Mouse (Mus musculus) olfactory bulb, adult 2 months (tissue): Measurements from ENCODE around the gene Gdf15. TPM values are rescaled to one million over a fixed set of nuclear protein-coding genes. Genes with fewer than 3 reads are reported as not detected.

ENCODE experiments used
- H3K27ac ChIP-seq: fragments of 200-500 bp; 2 replicates; pipeline ENCODE4 v1.5.1; 2012; ENCODE audit warnings: low read depth, low read length; ENCODE audit not compliant: insufficient read depth
- H3K4me1 ChIP-seq: fragments of 200-500 bp; 2 replicates; pipeline ENCODE4 v1.6.1; 2012; ENCODE audit warnings: low read length; ENCODE audit not compliant: control insufficient read depth, insufficient read depth
- H3K4me3 ChIP-seq: fragments of 200-500 bp; 2 replicates; pipeline ENCODE4 v1.5.1; 2012; ENCODE audit warnings: mild to moderate bottlenecking, low read depth, low read length, moderate library complexity; ENCODE audit not compliant: insufficient read depth
- CTCF ChIP-seq: fragments of 200-500 bp; IDR thresholded peaks from 2 replicates; pipeline ENCODE4 v1.5.1; 2012; ENCODE audit warnings: low read depth, mild to moderate bottlenecking, low read length, moderate library complexity; ENCODE audit not compliant: insufficient read depth
- POLR2A ChIP-seq: fragments of 200-500 bp; IDR thresholded peaks from 2 replicates; pipeline ENCODE4 v1.6.1; 2012; ENCODE audit warnings: mild to moderate bottlenecking, low read depth, low read length, moderate library complexity; ENCODE audit not compliant: insufficient read depth
- WGBS: fragments of 180-500 bp; shearing (Covaris S2); methylation state at CpG from one replicate; pipeline ENCODE4 v1.1.7; 2018; 5-methylcytosine and 5-hydroxymethylcytosine counted together
- polyA plus RNA-seq: library from polyadenylated mRNA; stranded (reverse); fragments of >200 nt; gene quantifications from 2 replicates; pipeline ENCODE4 v1.2.4, GENCODE M21; 2012; ENCODE audit warnings: low replicate concordance; ENCODE audit not compliant: missing spikeins, insufficient read depth, insufficient read length

Gene Gdf15
- polyA plus RNA-seq, 1 experiment = not detected

- Histone ChIP-seq H3K4me3 (peak overlapping the region; percentile 36), H3K4me1 (peaks cover 44% of the 10 kb centered on the region), H3K27ac (peak overlapping the region; percentile 72)
- peak; percentile 79 for TF ChIP-seq CTCF
- no peak for TF ChIP-seq POLR2A
- 1% methylated on average over 6 of the region's 6 CpGs for WGBS
Observed at GRCm38 (mm10) chr8:70611849-70612248, 20.4 kb downstream of the Gdf15 start.

- TF ChIP-seq POLR2A (no peak), CTCF (peak; percentile 82)
- peaks cover 52% of the 10 kb centered on the region for H3K4me1 ChIP-seq
- peak overlapping the region; percentile 76 for H3K27ac ChIP-seq
- 1% methylated on average over 54 of the region's 54 CpGs for WGBS
- H3K4me3 ChIP-seq = peak overlapping the region; percentile 36
Observed at GRCm38 (mm10) chr8:70610796-70611771, 21.2 kb downstream of the Gdf15 start.

DNA sequence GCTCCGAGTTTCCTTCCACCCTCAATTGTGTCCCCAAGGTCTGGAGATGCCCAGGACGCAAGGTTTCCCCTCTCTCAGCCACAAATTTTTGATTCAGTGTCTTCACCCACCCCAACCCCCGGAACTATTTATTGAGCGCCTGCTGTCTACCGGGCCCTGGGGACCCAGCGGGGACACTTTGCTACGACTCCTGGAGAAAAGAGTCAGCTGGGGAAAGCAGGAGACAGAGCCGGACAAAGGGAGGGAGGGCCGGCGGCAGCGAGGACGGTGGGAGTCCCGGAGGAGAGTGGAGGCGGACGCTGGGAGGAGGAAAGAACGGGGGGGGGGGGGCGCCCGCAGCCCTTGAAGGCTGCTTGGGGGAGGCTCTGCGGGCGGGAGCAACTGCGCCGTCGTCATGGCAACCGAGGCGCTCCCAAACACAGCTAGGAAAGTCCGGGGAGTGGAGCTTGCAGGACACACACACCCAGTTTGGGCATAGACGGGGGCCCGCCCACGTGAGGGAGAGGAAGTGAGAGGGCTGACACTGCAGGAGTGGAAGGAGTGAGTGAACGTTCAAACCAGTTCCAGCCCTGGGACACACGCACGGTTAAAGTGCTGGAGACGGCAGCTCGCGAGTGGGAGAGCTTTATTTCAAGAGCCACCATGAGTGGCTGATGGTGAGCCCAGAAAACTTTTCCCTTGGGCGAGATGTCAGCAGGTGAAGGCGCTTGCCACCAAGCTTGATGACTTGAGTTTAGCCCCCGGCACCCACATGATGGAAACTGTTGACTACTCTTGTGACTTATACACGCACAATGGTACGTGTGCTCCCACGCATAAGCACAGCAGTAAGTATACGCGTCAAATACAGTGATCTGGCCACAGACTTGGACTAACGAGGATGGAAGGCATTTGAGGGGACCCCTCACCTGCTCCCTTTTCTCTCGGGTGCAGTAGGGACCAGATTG lies 22.1 kb downstream of the Gdf15 start:
- Histone ChIP-seq H3K4me3 (peak overlapping the region; percentile 44), H3K4me1 (peaks cover 60% of the 10 kb centered on the region), H3K27ac (peak overlapping the region; percentile 93)
- under 1% methylated on average over 44 of the region's 45 CpGs for WGBS
- TF ChIP-seq CTCF (no peak), POLR2A (0 out of 2 replicates have a peak, but pooled peaks have one; percentile 17)

DNA sequence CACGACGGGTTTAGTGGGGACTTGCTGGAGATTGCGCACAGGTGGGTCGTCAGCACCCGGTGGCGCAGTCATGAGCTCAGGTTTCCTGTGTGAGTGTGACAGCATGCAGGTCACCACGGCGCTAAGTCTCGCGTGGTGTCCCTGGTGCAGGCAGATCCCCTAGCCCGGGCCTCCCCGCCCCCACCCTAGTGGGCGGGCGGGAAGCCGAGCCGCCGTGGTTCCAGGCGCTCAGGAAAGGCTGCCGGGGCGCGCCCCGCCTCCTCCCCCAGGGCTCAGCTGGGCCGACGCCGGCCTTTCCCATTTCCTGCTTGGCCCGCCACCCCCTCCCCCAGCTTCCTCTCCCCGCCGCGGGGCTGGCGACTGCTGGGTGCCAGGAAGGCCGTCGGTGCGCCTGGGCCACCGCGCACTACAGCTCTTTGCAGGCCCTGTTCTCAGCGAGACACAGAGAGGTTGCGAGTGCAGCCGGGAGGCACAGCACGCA lies 22.8 kb downstream of the Gdf15 start:
- under 1% methylated on average over 36 of the region's 39 CpGs for WGBS
- TF ChIP-seq CTCF = no peak
- TF ChIP-seq POLR2A = no peak
- Histone ChIP-seq H3K4me3 (peak overlapping the region; percentile 44), H3K4me1 (peaks cover 67% of the 10 kb centered on the region), H3K27ac (peak overlapping the region; percentile 93)

- TF ChIP-seq CTCF (no peak), POLR2A (no peak)
- Histone ChIP-seq H3K4me1 (peaks cover 72% of the 10 kb centered on the region), H3K27ac (peak within 1 kb of the TSS; percentile 93), H3K4me3 (peak within 1 kb of the TSS; percentile 87)
- WGBS = 5% methylated on average over 26 of the region's 26 CpGs
Observed at GRCm38 (mm10) chr8:70608749-70609367, 23.4 kb downstream of the Gdf15 start, which contains the start of gene Ssbp4. Gene Ssbp4, minus strand, starts transcription at chr8:70608872.

DNA sequence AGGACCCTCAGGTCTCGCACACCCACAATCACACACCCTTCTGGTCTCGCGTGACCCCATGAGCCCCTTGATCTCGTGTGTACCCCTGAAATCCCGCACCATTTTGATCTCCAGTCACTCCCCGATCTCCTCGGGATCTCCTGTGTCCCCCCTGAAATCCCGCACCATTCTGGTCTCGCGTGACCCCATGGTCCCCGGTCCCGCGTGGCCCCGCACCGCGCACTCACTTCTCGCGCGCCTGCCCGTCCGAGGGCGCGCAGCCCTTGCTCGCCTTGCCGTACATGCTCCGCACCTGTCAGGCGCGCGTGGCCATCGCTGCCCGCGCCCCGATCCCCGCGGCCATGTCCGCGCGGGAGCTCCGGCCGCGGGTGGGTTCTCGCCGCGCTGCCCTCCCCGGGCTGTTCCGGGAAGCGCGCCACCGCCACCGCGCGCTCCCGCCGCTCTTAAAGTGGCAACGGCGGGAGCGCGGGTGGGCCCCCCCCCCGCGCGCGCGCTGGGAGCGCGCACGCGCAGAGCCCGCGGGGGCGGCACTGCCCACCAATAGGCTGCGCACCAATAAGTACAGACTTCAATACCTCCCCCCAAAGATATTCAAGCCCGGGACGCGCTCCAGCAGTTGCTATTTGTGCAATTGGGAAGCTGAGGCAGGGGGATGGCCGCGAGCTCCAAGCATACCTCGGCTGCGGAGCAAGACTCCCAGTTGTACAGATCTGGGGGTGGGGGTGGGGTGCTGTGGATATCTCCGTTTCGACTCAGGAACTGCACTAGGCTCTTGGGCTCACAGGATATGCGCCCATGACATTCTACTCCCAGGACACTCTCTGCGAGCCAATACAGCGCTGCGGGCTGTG lies 24.1 kb downstream of the Gdf15 start:
- Histone ChIP-seq H3K4me3 (peak overlapping the region; percentile 87), H3K27ac (peak overlapping the region; percentile 85), H3K4me1 (peaks cover 72% of the 10 kb centered on the region)
- under 1% methylated on average over 84 of the region's 84 CpGs for WGBS
- TF ChIP-seq POLR2A (peak; percentile 95; the same call in 1 of the 2 replicates), CTCF (no peak)

- H3K4me1 ChIP-seq = peaks cover 73% of the 10 kb centered on the region
- H3K4me3 ChIP-seq = peak overlapping the region; percentile 87
- H3K27ac ChIP-seq = peak overlapping the region; percentile 85
- 17% methylated on average over 6 of the region's 6 CpGs for WGBS
- TF ChIP-seq POLR2A = no peak
- no peak for TF ChIP-seq CTCF
Observed at GRCm38 (mm10) chr8:70607603-70607897, 24.7 kb downstream of the Gdf15 start.
